Mouse (Mus musculus) inflammation-experienced regulatory T-cells, adult 16 weeks (primary cell): Measurements from ENCODE around the gene Dalrd3. TPM values are rescaled to one million over a fixed set of nuclear protein-coding genes. Genes with fewer than 3 reads are reported as not detected.

Experiments used
- polyA plus RNA-seq: library from polyadenylated mRNA; unstranded; fragments of 100-300 nt; shearing (Covaris generic); gene quantifications from one replicate; pipeline ENCODE4 v1.2.1, GENCODE M21; 2017

The Dalrd3 gene
- 150 TPM for polyA plus RNA-seq

GRCm38 (mm10) chr9:108569381-108570206 is at the start of gene Dalrd3:
Gene Dalrd3 (plus strand): TSS chr9:108569886.

GRCm38 (mm10) chr9:108560227-108560841 is 9.4 kb upstream of the Dalrd3 start, which contains the start of gene Impdh2:
Gene Impdh2 (plus strand): TSS chr9:108560286.

GRCm38 (mm10) chr9:108566815-108567776 is 2.6 kb upstream of the Dalrd3 start, which contains the start of gene Ndufaf3:
Gene Ndufaf3 (minus strand): TSS chr9:108567434.

DNA sequence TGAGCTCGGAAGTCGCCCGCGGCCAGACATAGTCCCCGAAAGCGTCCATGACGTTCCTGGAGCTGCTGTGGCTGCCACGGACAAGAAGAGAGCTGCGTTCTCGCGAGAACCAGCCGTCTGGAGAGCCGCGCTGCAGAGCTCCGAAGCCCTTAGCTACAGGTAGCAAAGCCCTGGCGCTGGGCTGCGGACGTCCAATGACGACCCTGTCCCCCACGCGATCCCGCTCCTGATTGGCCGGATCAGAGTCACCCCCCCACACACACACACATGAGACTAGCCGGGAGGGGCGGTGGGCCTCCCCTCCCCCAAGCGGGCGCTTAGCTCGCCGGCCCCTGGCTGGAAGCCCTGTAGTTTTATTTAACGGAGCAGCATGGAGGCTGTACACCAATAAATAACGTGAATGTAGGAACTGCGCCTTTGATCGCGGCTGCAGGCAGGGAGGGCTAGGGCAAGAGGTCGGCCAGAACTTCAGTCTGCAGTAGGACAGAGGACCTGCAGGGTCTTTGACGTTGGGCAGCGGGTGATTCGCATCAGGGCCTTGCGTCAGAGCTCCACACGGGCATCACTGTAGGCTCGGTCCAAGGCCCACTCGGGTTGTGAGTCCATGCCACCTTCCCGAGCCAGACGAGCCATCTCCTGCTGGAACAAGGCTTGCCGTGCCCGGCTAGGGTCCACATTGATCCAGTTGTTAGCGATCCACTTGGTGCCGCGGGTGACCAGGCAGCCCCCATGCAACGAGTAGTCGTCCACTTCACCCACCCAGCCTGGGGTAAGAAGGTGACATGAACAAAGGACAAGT is 9.1 kb downstream of the Dalrd3 start, which contains the start of gene Wdr6:
Gene Wdr6, minus strand, starts transcription at position 195 of the 799 bp plus-strand sequence.

DNA sequence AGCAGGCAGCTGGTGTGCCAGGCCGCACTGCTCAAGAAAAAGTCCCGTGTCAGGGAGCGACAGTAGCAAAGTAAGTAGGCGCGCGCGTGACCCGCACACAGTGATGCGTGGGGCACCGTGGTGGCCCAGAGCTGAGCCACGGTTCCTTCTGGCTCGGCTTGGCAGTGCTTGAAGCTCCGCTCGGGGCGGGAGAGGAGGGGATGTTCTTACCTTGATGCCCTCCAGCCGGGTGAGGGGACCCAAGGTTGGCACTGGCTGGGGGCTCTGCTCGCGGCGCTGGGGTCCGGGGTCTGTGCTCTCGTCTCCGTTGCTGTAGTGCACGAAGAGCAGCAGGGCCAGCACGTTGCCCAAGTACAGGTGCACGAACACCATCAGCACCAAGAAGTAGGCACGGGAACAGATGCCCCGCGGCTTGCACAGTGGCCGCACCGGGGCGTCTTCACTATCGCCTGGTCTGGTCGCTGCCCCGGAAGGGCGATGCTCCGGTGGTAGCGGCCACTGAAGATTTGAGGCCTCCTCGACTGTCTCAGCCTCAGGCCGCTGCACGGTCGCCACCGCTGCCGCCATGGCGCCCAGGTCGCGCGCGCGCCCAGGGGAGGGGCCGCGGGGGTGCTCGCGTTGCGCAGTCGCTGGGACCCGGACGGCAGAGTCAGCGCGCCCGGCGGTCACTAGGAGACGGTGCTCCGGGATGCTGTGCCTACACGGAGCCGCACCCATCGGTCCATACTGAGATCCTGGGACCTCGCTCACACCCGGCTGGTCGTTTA is 27.5 kb downstream of the Dalrd3 start, which contains the start of gene P4htm:
Gene P4htm, minus strand, starts transcription at position 670 of the 767 bp plus-strand sequence.

Other genes with a start within 250 kb of the Dalrd3 start
- 707 TPM for gene Gpx1, start 231.0 kb upstream of the Dalrd3 start, polyA plus RNA-seq
- gene Usp4, start 222.0 kb upstream of the Dalrd3 start, polyA plus RNA-seq, result 171 TPM
- 2.0 TPM for gene 1700102P08Rik, start 177.1 kb upstream of the Dalrd3 start, polyA plus RNA-seq
- gene Ccdc36, start 141.4 kb upstream of the Dalrd3 start, polyA plus RNA-seq, result not detected
- not detected for gene BC048562, start 133.4 kb upstream of the Dalrd3 start, polyA plus RNA-seq
- 56.3 TPM for gene Ccdc71, start 109.4 kb upstream of the Dalrd3 start, polyA plus RNA-seq
- 5.8 TPM for gene Klhdc8b, start 108.3 kb upstream of the Dalrd3 start, polyA plus RNA-seq
- gene Lamb2, start 90.2 kb upstream of the Dalrd3 start, polyA plus RNA-seq, result 0.44 TPM
- gene Usp19, start 79.3 kb upstream of the Dalrd3 start, polyA plus RNA-seq, result 185 TPM
- 106 TPM for gene Qars, start 62.2 kb upstream of the Dalrd3 start, polyA plus RNA-seq
- 160 TPM for gene Qrich1, start 53.1 kb upstream of the Dalrd3 start, polyA plus RNA-seq
- 107 TPM for gene Impdh2, start 9.6 kb upstream of the Dalrd3 start, polyA plus RNA-seq
- gene Ndufaf3, start 2.5 kb upstream of the Dalrd3 start, polyA plus RNA-seq, result 73.7 TPM
- 105 TPM for gene Wdr6, start 8.9 kb downstream of the Dalrd3 start, polyA plus RNA-seq
- gene P4htm, start 27.8 kb downstream of the Dalrd3 start, polyA plus RNA-seq, result 21.6 TPM
- 96.5 TPM for gene Arih2, start 79.5 kb downstream of the Dalrd3 start, polyA plus RNA-seq
- 55.1 TPM for gene Slc25a20, start 92.2 kb downstream of the Dalrd3 start, polyA plus RNA-seq
- gene Prkar2a, start 119.4 kb downstream of the Dalrd3 start, polyA plus RNA-seq, result 3.0 TPM
- gene Ip6k2, start 213.9 kb downstream of the Dalrd3 start, polyA plus RNA-seq, result 15.2 TPM
- gene Nckipsd, start 238.5 kb downstream of the Dalrd3 start, polyA plus RNA-seq, result 7.7 TPM